Mouse (Mus musculus) cortical plate, adult 2 months (tissue): ENCODE measurements around the gene Abhd18.

Source experiments
- CTCF ChIP-seq: fragments of 200-500 bp; IDR thresholded peaks from 2 replicates; pipeline ENCODE4 v1.5.1; 2011; ENCODE audit warnings: mild to moderate bottlenecking, control low read depth, low read length; ENCODE audit not compliant: insufficient read depth; ENCODE audit errors: extremely low read depth
- POLR2A ChIP-seq: fragments of 200-500 bp; IDR thresholded peaks from 2 replicates; pipeline ENCODE4 v1.6.1; 2011; ENCODE audit warnings: mild to moderate bottlenecking, low read length, control low read depth; ENCODE audit not compliant: insufficient read depth; ENCODE audit errors: extremely low read depth

DNA sequence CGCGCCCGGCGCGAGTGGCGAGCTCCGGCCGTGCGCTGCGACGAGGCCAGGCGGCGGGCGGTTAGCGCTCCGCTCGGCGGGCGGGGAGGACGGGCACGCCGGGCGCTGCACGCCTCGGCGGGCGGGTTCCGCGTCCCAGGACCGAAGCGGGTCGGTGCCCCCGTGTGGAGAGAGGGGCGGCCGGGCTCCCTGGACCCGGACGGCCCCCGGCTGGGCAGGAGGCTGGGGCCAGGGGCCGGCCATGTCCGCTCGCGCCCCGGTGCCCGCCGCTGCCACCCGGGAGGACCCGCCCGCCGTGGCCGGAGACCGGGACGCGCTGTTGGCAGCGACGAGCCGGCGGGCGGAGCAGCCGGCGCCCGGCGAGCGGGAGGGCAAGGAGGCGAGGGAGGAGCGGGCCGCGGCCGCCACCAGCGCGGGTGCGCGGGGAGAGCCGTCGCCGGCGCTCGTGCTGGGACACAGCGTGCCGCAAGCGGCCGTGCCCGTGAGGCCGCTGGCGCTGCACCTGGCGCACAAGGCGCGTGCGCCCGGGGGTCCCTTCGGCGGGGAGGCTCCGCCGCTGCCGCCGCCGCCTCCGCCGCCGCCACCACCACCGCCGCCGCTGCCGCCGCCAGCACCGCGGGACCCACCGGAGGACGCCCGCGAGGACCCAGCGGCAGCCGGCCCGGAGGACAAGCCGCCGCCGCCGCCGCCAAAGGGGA lies 103.3 kb downstream of the Abhd18 start:
- no peak for TF ChIP-seq CTCF
- TF ChIP-seq POLR2A = no peak
